Mouse (Mus musculus) kidney, postnatal 36 days (tissue): Measurements from ENCODE around the gene Pmis2.

Experiments used
- DNase-seq, 2 experiments: peaks; one replicate each; pipeline ENCODE4 v3.0.0; 2021 to 2022; ENCODE audit warnings: mixed read lengths in 2 of 2

The Pmis2 gene

DNA sequence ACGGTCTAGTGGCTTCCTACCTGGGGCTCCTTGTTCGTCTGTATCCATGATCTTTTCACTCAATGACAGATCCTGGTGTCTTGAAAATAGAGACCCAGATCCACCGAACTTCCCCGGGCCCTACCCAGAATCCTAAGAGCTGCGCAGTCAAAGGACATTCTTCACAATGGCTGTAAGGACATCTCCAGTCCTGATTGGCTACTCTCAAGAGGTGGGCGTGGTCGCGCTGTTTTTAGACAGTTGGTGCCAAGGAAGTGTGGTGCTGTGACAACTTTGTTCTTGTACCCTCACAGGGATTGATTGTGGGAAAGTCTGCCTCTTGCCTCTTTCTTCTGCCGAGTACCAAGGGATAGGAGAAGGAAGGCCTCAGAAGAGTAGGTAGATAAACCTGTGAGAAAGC is at the start of gene Pmis2:
TSS of gene Pmis2 (minus strand) at position 126 of the 400 bp plus-strand sequence.
- no peak for DNase-seq

DNA sequence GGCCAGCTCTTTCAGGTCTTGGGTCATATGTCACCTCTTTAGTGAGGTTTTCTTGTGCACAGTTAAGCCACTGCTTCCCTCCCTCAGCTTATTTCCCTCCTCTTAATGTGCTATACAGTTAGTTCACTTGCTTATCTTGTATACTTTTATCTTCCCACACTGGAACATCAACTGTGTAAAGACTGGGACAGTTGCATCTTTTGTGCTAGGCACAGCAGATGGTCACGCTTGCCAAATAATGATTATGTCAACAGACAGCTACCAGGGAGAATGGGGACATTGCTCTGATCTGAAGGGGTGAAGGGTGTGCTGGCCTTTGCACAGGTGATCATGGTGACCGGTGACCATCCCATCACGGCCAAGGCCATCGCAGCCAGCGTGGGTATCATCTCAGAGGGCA is 48.3 kb upstream of the Pmis2 start:
- DNase-seq: no peak

DNA sequence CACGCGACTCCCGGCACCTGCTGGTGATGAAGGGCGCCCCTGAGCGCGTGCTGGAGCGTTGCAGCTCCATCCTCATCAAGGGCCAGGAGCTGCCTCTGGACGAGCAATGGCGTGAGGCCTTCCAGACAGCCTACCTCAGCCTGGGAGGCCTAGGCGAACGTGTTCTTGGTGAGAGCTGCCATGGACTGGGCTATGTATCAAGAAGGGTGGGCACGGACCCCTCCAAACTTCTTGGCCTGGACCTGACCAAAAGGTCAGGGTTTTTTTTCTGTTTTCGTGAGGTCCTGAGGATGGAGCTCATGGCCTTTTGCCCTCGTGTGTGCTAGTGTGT is 46.3 kb upstream of the Pmis2 start:
- DNase-seq: no peak

GRCm38 (mm10) chr7:30717006-30717715 is 45.8 kb upstream of the Pmis2 start:
- DNase-seq: peak; percentile 34 to 47

DNA sequence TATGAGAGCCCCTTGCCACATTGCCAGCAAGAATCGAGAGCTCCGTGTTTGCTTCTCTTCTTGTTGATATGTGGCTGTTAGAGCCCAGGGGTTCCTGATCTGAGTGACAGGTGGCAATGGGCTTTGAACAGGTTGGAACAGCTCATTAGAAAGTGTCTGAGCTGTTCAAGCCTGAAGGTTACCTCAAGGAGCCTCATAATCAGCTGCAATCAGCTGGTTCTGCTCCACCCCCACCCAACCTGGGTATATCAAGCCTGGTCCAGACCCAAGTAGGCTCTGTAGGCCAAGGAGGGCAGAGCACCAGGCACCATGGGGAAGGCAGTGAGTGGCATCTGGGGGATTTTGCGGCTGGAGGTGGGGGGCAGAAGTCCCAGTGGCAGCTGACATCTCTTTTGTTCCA is 40.5 kb upstream of the Pmis2 start, which contains the start of gene Atp4a:
TSS of gene Atp4a (plus strand) at position 268 of the 400 bp plus-strand sequence.
- peak; percentile 31 to 38 for DNase-seq

GRCm38 (mm10) chr7:30707441-30707840 is 36.0 kb upstream of the Pmis2 start:
- no peak for DNase-seq

- no peak for DNase-seq
Observed at GRCm38 (mm10) chr7:30706214-30706882, 34.9 kb upstream of the Pmis2 start.

- no peak for DNase-seq
Observed at GRCm38 (mm10) chr7:30698589-30698988, 27.2 kb upstream of the Pmis2 start, which contains the start of gene 2200002J24Rik. 2200002J24Rik (plus strand) TSS chr7:30698926.

DNA sequence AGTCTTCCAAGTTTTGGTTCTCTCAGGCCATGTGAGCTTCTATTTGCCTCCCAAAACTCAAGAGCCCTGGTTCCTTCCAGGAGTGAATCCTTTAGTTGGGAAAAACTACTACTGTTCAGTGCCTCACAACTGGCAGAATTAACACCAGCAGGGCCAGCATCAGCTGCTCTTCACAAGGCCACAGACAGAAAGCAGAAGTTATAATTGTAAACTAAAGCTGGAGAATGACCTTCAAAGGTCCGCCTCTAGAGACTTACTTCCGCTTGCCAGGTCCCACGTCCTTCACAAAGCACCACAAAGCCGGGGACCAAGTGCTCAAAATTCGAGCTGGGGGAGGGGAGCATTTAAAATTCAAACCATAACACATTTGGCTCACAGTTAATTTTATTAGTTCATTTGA is 26.7 kb upstream of the Pmis2 start:
- DNase-seq: no peak

GRCm38 (mm10) chr7:30688325-30688724 is 16.9 kb upstream of the Pmis2 start:
- no peak for DNase-seq

DNA sequence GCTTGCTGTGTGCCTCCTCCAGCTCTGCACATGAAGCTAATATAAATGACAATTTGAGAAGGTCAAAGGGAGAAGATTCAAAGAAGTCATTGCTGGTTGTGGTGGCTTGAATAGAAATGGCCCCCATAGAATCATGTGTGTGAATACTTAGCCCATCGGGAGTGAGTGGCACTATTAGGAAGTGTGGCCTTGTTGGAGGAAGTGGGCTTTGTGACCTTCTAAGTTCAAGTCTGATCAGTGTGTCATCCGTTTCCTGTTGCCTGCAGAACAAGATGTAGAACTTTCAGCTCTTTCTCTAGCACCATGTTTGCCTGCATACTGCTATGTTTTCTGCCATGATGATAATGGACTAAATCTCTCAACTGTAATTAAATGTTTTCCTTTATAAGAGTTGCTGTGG is 12.0 kb upstream of the Pmis2 start:
- no peak for DNase-seq

GRCm38 (mm10) chr7:30681897-30682296 is 10.5 kb upstream of the Pmis2 start:
- no peak for DNase-seq

GRCm38 (mm10) chr7:30678263-30678975 is 7.0 kb upstream of the Pmis2 start:
- peak in 1 of 2 experiments; percentile 13 for DNase-seq

DNA sequence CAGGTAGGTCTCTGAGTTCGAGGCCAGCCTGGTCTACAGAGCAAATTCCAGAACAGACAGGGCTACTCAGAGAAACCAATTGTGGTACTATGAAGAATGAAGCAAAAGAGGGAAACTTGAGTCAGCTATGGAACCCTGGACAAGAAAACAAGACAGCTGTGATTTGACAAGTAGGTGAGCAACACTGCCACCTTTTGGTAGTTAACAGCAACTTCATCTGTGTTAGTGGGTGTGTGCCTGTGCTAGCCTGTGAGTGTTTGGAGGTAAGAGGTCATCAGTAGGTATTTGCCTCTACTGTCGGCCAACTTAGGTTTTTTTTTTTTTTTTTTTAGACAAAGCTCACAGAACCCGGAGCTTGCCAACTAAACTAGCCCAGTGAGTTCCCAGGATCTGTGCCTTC is 2.2 kb downstream of the Pmis2 start:
- peak; percentile 20 to 21 for DNase-seq

DNA sequence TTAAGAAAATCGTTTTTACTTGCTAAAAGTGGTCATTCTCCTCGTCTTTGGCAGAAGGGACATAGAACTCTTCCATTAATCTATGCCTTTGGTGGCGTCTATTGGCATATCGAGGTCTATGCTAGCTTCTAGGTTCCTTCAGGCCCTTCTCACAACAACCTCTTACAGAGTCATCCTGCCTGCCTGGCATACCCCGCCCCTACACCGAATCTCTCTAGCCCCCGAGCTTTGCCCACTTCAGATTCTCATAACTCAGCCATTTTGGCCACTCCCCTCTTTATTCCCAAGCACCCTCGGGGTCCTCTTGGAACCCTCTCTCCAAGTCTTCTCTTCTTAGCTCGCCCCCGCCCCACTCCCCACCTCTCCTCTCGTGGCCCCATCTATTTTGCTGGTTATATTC is 6.1 kb downstream of the Pmis2 start:
- DNase-seq: no peak

- DNase-seq: peak; percentile 93 to 94
Observed at GRCm38 (mm10) chr7:30664529-30665200, 6.7 kb downstream of the Pmis2 start, which contains the start of gene Haus5. Haus5 (minus strand) TSS chr7:30664994.

GRCm38 (mm10) chr7:30649591-30650540 is 21.5 kb downstream of the Pmis2 start, which contains the start of gene Rbm42:
Rbm42 (minus strand) TSS chr7:30650317.
- peak; percentile 98 to 100 for DNase-seq

GRCm38 (mm10) chr7:30639083-30639482 is 32.3 kb downstream of the Pmis2 start:
- no peak for DNase-seq

DNA sequence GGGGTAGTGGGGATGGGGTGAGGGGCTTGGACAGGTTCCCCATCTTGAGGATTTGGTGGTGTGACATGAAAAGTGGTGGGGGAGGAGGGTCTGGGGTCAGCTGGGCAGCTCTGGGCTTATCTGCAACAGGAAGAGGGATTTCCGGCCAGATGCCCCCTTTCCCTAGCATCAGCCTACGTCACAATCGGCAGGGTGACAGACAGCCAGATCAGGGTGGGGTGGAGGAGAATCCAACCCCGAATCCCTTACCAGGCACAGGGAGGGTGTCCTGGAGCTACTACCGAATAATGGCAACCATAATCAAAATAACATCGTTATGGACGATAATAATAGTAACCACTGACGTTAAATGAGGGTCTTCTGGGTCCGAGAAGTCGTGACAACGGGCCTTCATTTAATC is 35.0 kb downstream of the Pmis2 start:
- DNase-seq: no peak

- DNase-seq: no peak
Observed at GRCm38 (mm10) chr7:30635752-30636151, 35.7 kb downstream of the Pmis2 start, which contains the start of gene Etv2. Etv2 (minus strand) TSS chr7:30635852.

- peak; percentile 37 to 77 for DNase-seq
Observed at GRCm38 (mm10) chr7:30634621-30635020, 36.8 kb downstream of the Pmis2 start.
